Mouse (Mus musculus): Measurements from ENCODE around the gene Csmd2. TPM values are rescaled to one million over a fixed set of nuclear protein-coding genes. Genes with fewer than 3 reads are reported as not detected.

Csmd2 gene
- polyA plus RNA-seq, 1 experiment from 2014 or later: not detected

DNA sequence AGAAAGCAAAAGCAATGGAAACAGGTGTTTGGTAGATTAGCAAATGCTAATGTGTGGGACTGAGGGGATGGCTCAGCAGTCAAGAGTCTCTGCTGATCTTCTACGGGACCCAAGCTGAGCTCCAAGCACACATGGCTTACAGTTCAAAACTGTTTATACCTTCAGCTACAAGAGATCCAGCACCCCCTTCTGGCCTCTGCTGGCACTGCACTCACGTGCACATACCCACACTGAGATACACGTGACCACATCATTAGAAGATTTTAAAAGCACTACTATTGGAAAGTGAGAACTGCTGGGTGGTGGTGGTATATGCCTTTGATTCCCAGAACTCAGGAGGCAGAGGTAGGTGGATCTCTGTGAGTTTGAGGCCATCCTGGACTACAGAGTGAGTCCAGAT is 417.9 kb downstream of the Csmd2 start:
- Histone ChIP-seq H3K27ac (ENCODE audit: low read length) (no peak overlapping the region), H3K36me3 (ENCODE audit: insufficient read depth, low read length) (no peaks in the 10 kb centered on the region), H3K4me2 (replicated peaks; ENCODE audit: low read depth, low read length) (no peak overlapping the region), H3K9ac (replicated peaks; ENCODE audit: low read length) (no peak overlapping the region), H3K27me3 (ENCODE audit: insufficient read depth, low read length) (no peaks in the 10 kb centered on the region), H3K4me1 (ENCODE audit: insufficient read depth, low read length) (no peaks in the 10 kb centered on the region), H3K9me3 (ENCODE audit: low read length) (no peaks in the 10 kb centered on the region), H3K4me3 (ENCODE audit: low read length) (no peak overlapping the region)
- ATAC-seq (ENCODE audit: low FRiP score, low TSS enrichment): no peak
- 90% methylated on average over 3 of the region's 3 CpGs for WGBS

DNA sequence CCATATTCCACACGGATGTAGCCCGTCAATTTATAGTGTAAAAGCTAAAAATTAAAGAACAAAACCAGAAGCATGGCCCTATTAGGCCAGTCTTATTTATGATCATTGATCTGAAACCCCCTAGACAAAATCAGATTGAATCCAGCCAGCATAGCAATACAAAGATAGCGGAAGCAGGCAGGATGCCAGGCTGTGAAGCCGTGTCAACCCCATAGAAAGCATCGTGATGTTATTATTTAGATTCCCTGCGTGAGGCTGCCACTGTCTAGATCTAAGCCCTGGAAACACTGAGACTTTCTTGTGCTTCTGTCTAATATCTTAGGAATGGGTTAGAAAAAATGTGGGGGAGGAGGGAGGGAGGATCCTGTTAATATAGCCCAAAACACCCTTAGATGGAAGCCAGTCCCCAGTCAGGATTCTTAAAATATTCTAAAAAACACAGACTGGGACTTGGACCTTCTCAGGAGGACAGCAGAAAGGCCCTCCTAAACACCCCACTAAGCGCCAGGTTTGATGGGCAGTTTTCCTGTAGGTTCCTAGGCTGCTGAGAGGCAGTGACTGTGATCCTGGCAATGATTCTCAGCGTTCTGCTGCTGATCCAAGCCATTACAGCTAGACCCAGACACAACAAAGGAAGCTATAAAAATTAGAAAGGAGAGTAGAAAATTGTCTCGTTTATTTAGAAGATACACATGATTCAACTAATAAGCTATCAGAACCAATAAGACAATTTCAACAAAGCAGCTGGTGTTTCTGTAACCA is 419.6 kb downstream of the Csmd2 start:
- 77% methylated on average over 9 of the region's 9 CpGs for WGBS
- H3K9ac ChIP-seq (replicated peaks; ENCODE audit: low read length): no peak overlapping the region
- H3K36me3 ChIP-seq (ENCODE audit: insufficient read depth, low read length): no peaks in the 10 kb centered on the region
- no peak overlapping the region for H3K4me3 ChIP-seq (ENCODE audit: low read length)
- H3K27me3 ChIP-seq (ENCODE audit: insufficient read depth, low read length): no peaks in the 10 kb centered on the region
- no peak overlapping the region for H3K4me2 ChIP-seq (replicated peaks; ENCODE audit: low read depth, low read length)
- no peak overlapping the region for H3K27ac ChIP-seq (ENCODE audit: low read length)
- H3K4me1 ChIP-seq (ENCODE audit: insufficient read depth, low read length): no peaks in the 10 kb centered on the region
- H3K9me3 ChIP-seq (ENCODE audit: low read length): no peaks in the 10 kb centered on the region
- no peak for ATAC-seq (ENCODE audit: low FRiP score, low TSS enrichment)

DNA sequence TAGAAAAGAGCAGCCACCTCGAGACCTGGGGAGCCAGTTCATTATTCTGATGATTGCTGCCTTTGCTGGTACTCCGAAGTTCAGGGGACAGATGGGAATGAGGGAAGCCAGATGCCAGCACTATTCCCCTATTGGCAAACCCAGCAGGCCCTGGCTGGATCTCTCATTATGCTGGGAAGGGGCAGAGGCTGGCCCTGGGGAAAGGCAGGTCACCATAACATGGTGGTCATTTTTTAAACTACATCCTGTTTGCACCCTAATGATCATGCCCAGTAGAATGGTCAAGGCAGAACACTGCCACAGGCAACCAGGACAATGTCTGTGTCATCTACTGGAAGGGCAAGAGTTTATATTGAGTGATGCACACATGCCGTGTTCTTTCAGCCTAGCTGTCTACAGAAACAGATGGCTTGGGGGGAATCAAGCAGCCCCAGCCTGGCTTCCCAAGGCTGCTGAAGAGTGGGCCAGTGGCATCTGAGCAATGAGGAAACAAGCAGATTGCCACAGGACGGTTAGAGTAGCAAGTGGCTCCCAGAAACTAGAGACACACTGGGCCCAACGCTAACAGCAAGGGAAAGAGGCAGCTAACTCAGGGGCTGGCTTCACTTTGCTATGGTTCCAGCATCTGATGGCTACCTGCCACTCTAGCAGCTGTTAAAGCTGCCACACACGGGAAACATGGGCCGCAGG is 424.4 kb downstream of the Csmd2 start:
- no peak for ATAC-seq (ENCODE audit: low FRiP score, low TSS enrichment)
- no peak overlapping the region for H3K27ac ChIP-seq (ENCODE audit: low read length)
- no peaks in the 10 kb centered on the region for H3K4me1 ChIP-seq (ENCODE audit: insufficient read depth, low read length)
- no peak overlapping the region for H3K4me3 ChIP-seq (ENCODE audit: low read length)
- no peaks in the 10 kb centered on the region for H3K27me3 ChIP-seq (ENCODE audit: insufficient read depth, low read length)
- no peak overlapping the region for H3K9ac ChIP-seq (replicated peaks; ENCODE audit: low read length)
- no peaks in the 10 kb centered on the region for H3K36me3 ChIP-seq (ENCODE audit: insufficient read depth, low read length)
- WGBS: 80% methylated on average over 7 of the region's 7 CpGs
- H3K9me3 ChIP-seq (ENCODE audit: low read length): no peaks in the 10 kb centered on the region
- H3K4me2 ChIP-seq (replicated peaks; ENCODE audit: low read depth, low read length): no peak overlapping the region

DNA sequence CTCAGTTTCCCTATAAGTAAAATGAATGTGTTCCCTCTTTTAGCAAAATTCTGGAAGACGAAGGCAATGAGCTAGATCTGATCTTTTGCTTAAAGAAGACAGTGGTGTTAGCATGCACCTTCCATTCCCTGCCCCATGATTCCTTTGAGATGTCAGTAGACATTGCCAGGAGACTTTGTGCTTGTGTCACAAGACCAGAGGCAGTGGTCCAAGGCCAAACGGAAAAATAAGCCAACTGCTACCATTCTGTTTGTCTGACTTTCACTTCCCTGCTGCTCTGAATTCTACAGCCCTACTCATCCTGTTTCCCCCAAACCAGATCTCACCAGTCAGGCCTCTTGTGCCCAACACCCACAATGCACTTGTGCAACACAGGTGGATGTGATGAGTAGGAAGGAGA is 427.1 kb downstream of the Csmd2 start:
- Histone ChIP-seq H3K9ac (replicated peaks; ENCODE audit: low read length) (no peak overlapping the region), H3K36me3 (ENCODE audit: insufficient read depth, low read length) (no peaks in the 10 kb centered on the region), H3K9me3 (ENCODE audit: low read length) (no peaks in the 10 kb centered on the region), H3K27ac (ENCODE audit: low read length) (no peak overlapping the region), H3K4me1 (ENCODE audit: insufficient read depth, low read length) (no peaks in the 10 kb centered on the region), H3K4me3 (ENCODE audit: low read length) (no peak overlapping the region), H3K27me3 (ENCODE audit: insufficient read depth, low read length) (no peaks in the 10 kb centered on the region), H3K4me2 (replicated peaks; ENCODE audit: low read depth, low read length) (no peak overlapping the region)
- 84% methylated on average over 2 of the region's 2 CpGs for WGBS
- ATAC-seq (ENCODE audit: low FRiP score, low TSS enrichment): no peak

DNA sequence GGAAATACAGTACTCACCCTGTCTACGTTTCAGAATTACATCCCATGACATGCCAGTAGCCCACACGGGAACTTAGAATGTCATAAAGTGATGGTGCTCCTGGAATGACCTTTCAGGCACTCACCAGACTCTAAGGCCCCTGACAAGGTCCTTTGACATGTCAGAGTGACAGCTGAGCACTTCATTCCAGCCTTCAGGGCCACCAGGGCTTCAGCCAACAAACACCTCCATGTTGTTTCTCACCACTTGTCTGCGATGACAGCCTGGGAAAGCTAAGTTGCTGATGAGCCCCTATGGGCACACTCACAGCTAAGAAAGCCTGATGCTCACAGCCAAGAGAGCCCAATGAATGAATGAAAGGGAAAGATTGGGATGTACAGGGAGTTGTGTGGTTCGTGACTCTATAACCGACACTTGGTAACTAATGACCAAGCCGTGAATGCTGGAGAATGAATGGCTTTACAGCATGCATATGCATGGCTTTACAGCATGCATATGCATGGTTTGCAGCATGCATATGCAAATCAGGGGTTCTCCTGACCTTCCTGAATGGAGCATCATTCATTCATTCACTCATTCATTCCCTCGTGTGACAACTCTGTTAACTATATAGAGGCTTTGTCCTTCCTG is 432.4 kb downstream of the Csmd2 start:
- Histone ChIP-seq H3K4me3 (ENCODE audit: low read length) (no peak overlapping the region), H3K27ac (ENCODE audit: low read length) (no peak overlapping the region), H3K9me3 (ENCODE audit: low read length) (no peaks in the 10 kb centered on the region), H3K4me2 (replicated peaks; ENCODE audit: low read depth, low read length) (no peak overlapping the region), H3K36me3 (ENCODE audit: insufficient read depth, low read length) (no peaks in the 10 kb centered on the region), H3K9ac (replicated peaks; ENCODE audit: low read length) (no peak overlapping the region), H3K4me1 (ENCODE audit: insufficient read depth, low read length) (no peaks in the 10 kb centered on the region), H3K27me3 (ENCODE audit: insufficient read depth, low read length) (no peaks in the 10 kb centered on the region)
- WGBS: 77% methylated on average over 7 of the region's 7 CpGs
- ATAC-seq (ENCODE audit: low FRiP score, low TSS enrichment): no peak

DNA sequence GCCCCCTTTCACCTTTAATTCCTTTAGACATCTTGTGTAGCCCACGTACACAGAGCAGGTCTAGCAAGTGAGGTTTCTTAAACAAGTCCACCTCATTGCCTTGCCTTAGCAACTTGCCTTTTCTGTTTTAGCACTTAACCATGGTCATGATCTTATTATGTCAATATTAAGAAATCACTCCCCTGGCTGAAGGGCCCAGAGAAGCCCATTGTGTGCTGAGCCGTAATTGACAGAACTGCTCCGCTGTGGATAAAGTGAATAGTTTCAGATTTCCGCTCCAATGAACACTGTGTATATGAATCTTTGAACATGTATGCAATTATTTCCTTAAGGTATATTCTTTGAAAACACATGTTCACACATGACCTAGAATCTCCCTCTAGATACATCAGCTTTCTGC is 434.8 kb downstream of the Csmd2 start:
- Histone ChIP-seq H3K27me3 (ENCODE audit: insufficient read depth, low read length) (no peaks in the 10 kb centered on the region), H3K4me1 (ENCODE audit: insufficient read depth, low read length) (no peaks in the 10 kb centered on the region), H3K4me3 (ENCODE audit: low read length) (no peak overlapping the region), H3K4me2 (replicated peaks; ENCODE audit: low read depth, low read length) (no peak overlapping the region), H3K36me3 (ENCODE audit: insufficient read depth, low read length) (no peaks in the 10 kb centered on the region), H3K9me3 (ENCODE audit: low read length) (peaks cover 4% of the 10 kb centered on the region; the same call in 1 of the 2 replicates), H3K9ac (replicated peaks; ENCODE audit: low read length) (no peak overlapping the region), H3K27ac (ENCODE audit: low read length) (no peak overlapping the region)
- WGBS: 71% methylated on average over 4 of the region's 4 CpGs
- ATAC-seq (ENCODE audit: low FRiP score, low TSS enrichment): no peak

DNA sequence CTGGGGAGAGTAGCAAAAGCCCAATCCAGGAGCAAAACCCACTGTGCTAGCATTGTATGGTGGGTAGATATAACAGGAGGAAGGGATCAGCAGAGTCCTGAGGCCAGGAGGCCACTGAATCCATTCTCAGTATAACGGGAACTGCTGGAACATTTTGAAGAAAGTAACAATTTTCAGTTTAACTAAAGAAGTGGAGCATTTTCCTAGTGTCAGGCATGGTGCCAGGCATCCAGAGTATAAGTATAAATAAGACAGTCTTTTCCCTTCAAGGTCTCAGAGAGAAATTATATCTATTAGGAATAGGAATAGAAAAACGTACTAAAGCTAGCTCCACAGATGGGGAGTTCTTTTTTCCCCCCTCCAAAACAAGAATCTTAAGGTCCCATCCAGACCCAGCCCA is 437.7 kb downstream of the Csmd2 start:
- no peak overlapping the region for H3K27ac ChIP-seq (ENCODE audit: low read length)
- 63% methylated on average over 2 of the region's 2 CpGs for WGBS
- H3K27me3 ChIP-seq (ENCODE audit: insufficient read depth, low read length): no peaks in the 10 kb centered on the region
- H3K4me3 ChIP-seq (ENCODE audit: low read length): no peak overlapping the region
- no peak overlapping the region for H3K4me2 ChIP-seq (replicated peaks; ENCODE audit: low read depth, low read length)
- no peak overlapping the region for H3K9ac ChIP-seq (replicated peaks; ENCODE audit: low read length)
- H3K36me3 ChIP-seq (ENCODE audit: insufficient read depth, low read length): no peaks in the 10 kb centered on the region
- ATAC-seq (ENCODE audit: low FRiP score, low TSS enrichment): no peak
- H3K4me1 ChIP-seq (ENCODE audit: insufficient read depth, low read length): peaks cover 10% of the 10 kb centered on the region; the same call in 1 of the 2 replicates
- H3K9me3 ChIP-seq (ENCODE audit: low read length): peaks cover 4% of the 10 kb centered on the region; the same call in 1 of the 2 replicates

DNA sequence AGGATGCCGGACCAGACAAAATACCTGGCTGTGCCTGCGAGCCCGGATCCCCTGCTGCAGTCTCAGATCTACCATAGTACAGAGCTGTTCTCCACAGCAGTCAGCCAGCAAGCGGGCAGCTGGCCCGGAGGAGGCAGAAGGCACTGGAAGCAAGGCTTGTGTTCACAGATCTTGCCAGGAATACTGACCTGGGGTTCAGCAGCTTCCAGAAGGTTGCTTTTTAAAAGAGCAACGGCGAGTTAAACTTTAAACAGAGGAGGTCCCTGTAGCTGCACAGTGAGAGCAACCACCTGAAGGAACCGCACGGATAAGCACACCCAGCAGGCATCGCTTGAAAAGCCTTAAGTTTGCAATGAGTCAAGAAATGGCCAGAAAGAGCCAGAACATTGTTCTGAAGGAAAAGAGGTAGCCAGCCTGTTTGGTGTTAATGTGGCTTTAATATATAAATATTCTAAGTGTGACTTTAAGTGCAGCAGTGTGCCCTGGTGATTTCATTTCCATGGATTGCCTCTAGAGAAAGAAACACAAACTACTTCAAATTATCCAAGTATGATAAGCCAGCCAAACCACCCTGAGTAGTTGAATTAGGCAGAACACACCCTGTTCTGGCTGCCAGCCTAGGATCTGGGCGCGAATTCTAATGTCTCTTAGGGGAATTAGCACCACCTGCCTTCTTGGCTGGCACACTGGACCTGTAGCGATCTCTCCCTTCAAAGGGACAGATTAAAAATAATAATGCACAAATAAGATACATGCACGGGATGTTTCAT is 439.8 kb downstream of the Csmd2 start:
- Histone ChIP-seq H3K27ac (ENCODE audit: low read length) (peak overlapping the region; percentile 66), H3K4me1 (ENCODE audit: insufficient read depth, low read length) (peaks cover 10% of the 10 kb centered on the region; the same call in 1 of the 2 replicates), H3K9me3 (ENCODE audit: low read length) (peaks cover 4% of the 10 kb centered on the region; the same call in 1 of the 2 replicates), H3K27me3 (ENCODE audit: insufficient read depth, low read length) (no peaks in the 10 kb centered on the region), H3K36me3 (ENCODE audit: insufficient read depth, low read length) (no peaks in the 10 kb centered on the region), H3K4me2 (replicated peaks; ENCODE audit: low read depth, low read length) (no peak overlapping the region), H3K4me3 (ENCODE audit: low read length) (no peak overlapping the region), H3K9ac (replicated peaks; ENCODE audit: low read length) (no peak overlapping the region)
- ATAC-seq (ENCODE audit: low FRiP score, low TSS enrichment): peak; percentile 49
- WGBS: 70% methylated on average over 14 of the region's 14 CpGs

DNA sequence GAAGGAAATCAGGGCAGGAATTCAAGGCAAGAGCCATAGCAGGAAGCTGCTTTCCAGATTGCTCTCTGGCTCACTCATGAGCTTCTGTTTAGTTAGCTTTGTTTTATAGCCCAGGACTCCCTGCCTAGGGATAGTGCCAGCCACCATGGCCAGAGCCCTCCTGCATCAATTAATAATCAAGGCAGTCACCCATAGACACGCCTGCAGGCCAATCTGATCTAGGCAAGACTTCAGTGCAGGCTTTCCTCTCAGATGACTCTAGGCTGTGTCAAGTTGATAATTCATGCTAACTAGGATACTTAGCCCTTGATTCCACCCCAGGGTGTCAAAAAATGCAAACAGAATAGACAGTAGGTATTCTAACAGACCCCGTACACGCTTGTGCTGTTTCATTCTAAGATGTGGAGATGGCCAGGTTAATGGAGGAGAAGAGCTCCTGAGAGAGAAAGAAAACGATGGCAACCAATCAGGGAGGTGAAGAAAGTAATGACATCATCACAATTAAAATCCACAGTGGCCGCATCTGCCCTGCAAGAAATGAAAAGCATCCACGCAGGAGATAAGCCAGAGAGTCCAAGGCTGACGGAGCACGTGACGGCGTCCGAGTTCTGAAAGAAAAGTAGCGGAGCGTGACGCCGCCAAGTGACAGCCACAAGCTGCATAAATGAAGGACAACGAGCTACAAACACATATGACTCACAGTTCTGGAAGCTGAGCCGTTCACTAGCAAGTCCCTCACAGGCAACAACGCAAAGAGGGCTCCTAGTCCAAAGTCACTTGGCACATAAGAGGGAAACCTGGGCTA is 440.8 kb downstream of the Csmd2 start:
- H3K27me3 ChIP-seq (ENCODE audit: insufficient read depth, low read length): no peaks in the 10 kb centered on the region
- peak; percentile 60; the same call in 1 of the 2 replicates for ATAC-seq (ENCODE audit: low FRiP score, low TSS enrichment)
- 45% methylated on average over 18 of the region's 18 CpGs for WGBS
- no peak overlapping the region for H3K4me2 ChIP-seq (replicated peaks; ENCODE audit: low read depth, low read length)
- peak overlapping the region; percentile 20; the same call in 1 of the 2 replicates for H3K27ac ChIP-seq (ENCODE audit: low read length)
- no peak overlapping the region for H3K4me3 ChIP-seq (ENCODE audit: low read length)
- H3K9me3 ChIP-seq (ENCODE audit: low read length): peaks cover 4% of the 10 kb centered on the region; the same call in 1 of the 2 replicates
- H3K9ac ChIP-seq (replicated peaks; ENCODE audit: low read length): no peak overlapping the region
- H3K36me3 ChIP-seq (ENCODE audit: insufficient read depth, low read length): no peaks in the 10 kb centered on the region
- peaks cover 10% of the 10 kb centered on the region; the same call in 1 of the 2 replicates for H3K4me1 ChIP-seq (ENCODE audit: insufficient read depth, low read length)
